Mouse (Mus musculus): ENCODE results near the gene Rai1.
A peak's percentile ranks its signal among the peaks of the same experiment; 100 is the strongest.

Rai1 gene

DNA sequence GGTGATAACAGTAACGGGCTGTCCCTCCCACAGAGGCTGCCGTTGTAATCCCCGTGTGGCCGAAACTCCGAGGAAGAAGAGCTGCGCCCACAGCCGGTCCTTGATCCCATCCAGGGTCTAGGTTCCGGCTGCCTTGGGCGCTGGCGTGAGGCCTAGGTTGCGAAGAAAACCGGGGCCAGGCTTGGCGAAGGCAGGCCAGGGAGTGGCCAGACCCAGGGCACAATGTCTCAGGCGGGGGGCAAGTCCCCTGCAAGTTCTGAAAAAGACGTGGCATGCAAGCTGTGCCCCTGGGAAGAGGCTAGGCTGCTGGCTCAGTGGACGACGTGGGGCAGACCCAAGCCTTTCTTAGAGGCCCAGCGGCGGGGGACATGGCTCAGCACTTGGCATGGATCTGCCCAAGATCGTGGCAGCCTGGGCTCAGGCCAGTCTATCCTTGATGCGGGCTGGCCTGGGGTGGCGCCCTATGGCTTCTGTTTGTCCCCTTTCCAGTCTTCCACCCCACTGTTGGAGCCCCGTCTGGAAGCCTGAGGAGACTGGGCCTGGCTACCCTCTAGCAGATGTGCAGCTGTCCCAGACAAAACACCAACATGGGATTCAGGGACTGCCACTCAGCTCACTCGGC is 93.3 kb downstream of the Rai1 start:
- DNase-seq = no peak

DNA sequence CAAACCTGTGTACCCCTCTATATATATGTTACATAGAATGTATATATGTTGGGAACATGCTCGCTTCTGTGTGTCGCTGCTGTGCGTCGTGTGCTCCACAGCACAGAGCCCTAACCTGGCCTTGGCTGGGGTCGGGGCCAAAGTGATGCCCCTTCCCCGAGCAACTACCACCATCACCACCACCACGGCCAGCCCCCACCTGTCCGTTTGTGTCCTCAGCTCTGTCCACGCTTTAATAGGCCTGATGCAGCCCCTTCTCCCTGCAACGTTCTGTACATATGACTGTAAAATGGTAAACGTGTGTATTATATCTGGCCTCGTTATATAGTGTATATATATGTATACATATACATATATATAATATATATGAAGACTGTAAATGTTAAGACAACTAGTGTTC is 93.8 kb downstream of the Rai1 start:
- no peak for DNase-seq

DNA sequence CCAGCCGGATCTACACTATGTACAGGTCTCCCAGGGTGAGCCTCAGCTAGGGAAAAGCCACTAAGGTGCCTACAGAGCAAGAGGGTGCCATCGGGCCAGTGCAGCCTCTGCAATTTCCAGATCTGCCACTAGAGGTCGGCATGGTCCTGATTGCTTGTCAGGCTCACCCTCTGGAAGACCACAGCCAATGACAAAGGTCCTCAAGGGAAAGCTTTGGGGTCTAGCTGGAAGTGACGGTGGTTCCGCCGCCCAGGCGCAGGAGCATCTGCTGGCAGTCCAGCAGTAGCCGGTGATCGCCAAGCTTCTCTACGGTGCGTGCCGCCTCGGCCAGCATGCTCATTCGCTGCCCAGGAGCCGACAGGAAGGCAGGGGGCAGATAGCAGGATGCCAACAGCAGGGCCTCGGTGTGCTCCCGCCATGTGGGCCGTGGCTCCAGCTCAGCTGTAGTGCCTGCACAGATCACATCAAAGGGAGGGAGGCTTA is 94.9 kb downstream of the Rai1 start:
- DNase-seq = peak; percentile 90

DNA sequence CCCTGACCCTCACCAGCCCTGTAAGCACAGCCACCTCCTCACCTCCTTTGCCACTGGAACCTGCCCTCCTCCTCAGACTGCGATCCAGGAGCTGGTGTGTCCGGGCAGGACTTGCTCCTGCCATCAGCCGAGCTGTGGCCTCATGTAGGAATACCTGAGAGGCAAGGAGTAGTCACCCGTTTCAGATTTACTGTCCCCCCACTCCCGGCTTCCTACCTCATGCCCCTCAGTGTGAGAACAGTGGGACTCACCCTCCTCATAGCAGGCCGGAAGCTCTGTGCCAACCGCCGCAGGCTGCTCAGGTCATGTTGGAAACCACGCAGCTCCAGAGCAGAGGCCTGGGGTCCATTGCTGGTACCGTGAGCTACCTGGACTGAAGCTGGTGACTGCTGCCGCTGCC is 95.6 kb downstream of the Rai1 start:
- DNase-seq = no peak

DNA sequence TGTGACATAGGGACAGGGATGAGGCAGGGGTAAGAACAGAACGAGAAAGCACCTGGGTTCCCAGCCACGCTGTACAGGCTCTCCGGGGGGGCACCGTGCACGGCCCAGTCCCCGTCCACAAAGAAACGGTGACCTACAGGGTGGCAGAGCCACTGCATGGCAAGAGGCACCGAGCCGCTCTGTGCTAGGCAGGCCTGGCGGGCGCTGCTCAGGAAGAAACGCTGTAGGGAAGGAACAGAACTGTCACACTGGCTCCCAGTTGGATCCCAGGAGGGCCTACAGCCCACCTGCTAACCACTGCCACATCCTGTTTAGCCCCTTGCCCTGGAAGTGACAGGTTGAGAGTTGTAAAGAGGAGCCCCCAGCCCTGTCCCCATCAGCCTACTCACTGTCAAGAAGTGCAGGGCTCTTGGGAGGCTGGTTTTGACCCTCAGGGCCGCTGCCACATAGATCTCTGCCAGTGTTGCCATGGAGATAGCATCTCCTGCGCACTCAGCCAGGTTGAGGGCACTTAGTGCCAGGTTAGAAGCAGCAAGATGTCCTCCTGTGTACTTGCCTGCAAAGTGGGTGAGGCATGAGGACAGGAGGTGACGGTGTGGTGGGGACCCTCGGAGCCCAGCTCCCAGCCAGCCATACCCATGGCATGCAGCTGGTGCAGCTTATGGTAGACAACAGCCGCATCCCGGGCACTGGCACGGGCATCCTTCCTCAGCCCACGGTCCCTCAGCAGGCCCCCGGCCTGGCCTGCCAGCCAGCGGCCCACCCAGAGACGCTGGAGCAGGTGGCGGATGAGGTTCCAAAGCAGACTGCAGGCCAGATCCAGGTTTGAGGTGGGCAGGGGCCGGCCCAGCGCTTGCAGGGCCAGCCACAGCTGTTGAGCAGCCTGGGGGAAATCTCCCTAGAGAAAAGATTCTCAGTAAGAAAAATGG is 98.2 kb downstream of the Rai1 start:
- DNase-seq = peak; percentile 78

DNA sequence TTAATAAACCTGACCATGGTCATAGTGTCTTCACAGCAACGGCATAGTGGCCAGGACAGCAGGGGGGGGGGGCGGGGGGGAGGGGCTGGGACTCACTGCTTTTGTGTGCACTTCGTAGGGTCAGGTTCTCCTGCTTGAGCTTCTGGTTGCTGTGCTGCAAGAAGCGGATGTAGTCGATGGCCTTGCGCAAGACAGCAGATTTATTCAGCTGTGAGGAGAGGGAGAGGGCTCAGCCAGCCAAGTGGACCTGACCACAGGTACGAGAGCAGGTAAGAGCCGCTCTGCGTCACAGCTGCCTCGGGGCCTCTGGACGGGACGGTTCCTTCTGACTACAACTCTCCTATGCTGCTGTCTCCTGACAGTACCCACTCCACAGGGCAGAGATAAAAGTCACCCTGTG is 100.2 kb downstream of the Rai1 start:
- DNase-seq = no peak

DNA sequence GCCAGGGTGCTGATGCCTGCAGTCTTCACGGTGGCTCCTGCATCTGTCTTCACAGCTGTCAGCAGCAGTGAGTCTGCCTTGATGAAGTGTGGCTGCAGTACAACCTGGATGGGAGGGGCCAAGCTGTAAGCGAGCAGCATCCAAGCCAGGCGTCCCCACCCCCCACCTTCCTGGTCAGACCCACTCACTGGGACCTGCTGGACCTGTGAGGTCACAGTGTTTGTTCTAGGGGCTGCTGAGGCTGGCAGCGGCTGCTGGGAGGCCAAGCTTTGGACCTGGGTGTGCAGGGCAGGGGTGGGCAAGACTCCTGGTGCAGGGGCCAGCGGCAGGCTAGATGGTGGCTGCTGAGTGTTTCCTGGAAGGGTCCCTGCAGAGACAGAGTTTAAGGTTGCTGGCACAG is 101.4 kb downstream of the Rai1 start:
- peak; percentile 46 for DNase-seq

DNA sequence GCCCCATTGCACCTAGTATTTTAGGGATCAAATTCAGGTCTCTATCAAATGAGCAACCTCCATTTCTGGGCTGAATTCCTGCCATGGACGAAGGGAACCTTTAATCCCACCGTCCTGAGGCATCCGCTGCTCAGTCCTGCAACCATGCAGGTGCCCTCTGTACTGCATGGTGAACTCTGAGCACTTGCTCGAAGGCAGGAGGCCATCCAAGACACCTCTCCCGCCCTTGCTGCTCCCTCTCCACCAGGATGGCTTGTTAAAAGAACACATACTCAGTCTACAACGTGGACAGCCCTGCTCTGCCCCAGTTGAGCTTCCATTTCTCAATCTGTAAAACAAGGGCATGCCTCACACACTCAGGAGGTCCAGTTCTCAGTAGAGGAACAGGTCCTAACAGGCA is 103.4 kb downstream of the Rai1 start:
- no peak for DNase-seq

DNA sequence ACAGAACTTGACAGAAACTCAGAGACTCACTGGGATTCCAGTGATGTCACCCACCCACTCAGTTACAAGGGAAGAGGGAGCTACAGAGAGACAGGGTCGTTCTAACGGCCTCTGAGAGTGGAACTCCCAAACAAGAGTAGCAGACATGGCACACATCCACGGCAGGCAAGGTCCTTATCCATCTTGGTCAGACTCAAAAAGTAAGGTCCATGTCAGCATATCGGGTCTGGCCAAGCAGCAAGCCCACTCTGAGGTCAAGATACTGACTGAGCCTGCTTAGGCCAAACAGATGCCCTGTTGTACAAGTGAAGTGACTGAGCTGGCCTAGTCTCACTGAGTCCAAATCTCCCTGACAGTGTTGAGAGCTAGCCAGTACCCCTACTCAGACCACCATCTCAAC is 103.9 kb downstream of the Rai1 start:
- no peak for DNase-seq

DNA sequence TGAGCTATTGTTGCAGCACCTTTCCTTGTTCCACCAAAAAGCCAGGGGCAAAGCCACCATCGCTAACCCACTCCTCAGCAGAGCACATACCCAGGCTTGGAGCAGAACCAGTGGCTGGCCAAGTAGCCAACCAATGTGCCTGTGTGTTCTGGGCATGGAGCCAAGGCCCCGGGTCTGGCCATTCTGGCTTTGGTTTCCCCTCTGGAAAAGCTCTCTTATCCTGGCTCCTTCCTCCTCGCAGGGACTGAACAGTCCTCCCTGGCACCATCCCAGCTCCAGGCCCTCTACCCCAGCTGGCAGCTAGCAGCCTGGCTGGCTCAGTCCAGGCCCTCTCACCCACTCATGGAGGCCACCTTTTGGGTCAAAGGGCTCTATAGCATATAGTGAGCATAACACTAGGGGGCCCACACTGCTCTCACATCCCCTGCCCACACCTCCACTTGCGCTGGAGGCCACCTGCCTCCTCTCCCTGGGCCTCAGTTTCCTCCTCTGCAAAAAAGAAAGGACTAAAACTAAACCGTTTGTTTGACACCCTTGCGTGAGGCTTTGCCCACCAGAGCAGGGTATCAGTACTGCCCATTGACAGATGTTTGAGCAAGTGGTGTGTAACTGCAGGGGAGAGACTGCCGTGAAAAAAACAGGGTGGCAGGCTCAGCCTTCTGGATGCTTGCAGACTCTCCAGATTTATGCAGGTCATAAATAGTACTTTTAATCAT is 104.6 kb downstream of the Rai1 start:
- DNase-seq = peak; percentile 93

DNA sequence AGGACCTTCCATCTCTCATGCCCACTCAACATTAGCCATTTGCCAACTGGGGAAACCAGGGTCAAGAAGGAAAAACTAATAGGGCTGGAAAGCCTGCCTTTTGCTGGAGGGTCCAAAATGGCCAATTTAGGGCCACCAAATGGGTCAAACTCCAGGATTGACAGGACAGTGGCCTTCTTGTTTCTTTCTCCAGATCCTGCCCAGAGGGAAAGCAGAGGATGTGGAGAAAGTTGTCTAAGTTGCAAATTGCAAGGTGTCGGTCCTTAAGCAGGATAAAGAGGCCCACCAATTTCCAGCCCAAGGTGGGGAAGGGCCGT is 105.1 kb downstream of the Rai1 start:
- DNase-seq = no peak

DNA sequence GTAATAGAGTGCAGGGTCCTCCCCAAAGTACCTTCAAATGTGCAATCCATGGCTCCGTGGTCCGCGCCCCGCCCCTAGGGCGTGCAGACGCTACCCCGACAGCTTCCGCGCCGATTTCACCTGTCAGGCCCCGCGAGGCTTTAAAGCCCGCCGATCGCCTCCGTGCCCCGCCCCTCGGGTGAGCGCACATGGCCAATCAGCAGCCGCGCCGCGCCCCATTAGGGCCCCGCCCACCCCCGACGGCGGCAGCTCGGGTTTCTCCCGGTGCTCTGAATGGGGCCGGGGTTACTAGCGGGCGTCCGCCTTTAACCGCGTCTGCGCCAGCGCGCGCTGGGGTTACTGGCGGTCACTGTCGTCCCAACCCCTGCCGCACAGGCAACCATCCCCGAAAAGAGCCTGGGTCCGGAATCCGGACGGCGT is 105.5 kb downstream of the Rai1 start:
- DNase-seq = peak; percentile 87

DNA sequence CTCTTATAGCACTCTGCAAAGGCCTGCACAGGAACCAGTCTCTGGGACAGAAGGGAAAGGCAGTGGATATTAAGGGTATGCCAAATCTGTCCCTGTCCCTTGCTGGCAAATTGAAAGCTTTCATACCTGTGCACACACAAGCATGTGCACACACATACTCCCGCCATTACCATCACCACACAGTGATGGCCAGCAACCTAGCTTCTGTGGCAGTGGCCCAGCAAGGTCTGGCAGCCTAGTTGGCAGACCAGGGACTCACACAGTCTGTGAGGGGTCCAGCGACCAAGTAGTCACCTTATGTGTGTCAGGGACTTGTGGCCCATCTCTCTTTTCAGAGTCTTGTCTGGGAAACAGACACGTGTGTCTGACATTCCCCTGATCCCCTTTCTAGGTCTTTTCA is 106.3 kb downstream of the Rai1 start:
- peak; percentile 51 for DNase-seq

DNA sequence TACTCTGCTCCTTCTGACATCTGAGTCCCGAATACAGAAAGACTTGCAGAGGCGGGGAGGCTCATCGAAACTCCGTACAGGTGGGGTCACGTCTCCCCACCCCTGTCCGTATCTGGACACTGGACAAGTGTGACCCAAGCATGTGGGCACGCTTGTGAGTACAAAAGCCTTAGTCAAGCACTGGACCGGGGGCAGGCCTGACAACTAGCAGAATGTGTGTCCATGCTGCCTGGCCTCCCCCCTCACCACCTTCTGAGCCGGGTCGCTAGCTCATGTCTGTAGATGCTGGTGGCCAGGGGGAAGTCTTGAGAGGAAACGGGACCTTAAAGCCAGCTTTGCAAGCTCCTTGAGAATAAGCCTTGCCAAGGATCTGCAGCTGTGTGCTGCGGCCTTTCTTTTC is 106.9 kb downstream of the Rai1 start:
- DNase-seq = peak; percentile 41

DNA sequence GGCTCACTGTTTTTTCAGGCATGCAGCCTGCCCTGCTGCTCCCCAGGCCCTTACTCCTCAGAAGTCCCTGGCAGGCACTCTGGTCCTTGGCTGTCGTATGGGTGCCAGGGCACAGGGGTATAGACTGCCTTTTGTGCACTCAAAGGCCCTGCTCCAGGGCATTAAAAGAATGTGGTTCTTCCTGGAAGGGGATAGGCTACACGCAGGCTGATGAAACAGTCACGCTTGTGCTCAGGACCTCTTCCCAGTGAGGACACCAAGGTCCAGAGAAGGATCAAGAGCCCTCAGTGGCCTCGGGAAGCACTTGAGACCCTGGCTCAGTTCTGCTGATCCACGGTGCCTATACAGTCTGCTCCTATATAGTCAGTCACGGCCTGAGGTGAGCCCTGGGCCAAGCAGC is 108.5 kb downstream of the Rai1 start:
- DNase-seq = no peak

DNA sequence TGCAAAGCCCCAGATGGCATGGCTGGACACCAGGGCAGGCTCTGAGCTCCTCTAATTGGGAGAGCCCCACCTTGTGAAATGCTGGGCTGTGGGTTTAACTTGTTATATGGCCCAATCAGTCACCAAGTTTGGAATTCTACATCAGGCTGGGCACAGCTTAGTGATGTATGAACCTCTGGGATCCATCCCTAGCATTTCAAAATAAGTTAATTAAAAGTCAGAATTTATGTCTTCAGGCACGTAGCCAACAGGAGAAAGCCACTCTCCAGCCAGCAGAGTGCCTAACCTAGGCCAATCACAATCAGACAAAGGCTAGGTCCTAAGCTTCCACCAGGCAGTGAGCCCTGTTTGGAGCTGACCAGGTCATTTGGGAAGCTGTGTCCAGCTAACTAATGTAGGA is 111.9 kb downstream of the Rai1 start:
- no peak for DNase-seq

DNA sequence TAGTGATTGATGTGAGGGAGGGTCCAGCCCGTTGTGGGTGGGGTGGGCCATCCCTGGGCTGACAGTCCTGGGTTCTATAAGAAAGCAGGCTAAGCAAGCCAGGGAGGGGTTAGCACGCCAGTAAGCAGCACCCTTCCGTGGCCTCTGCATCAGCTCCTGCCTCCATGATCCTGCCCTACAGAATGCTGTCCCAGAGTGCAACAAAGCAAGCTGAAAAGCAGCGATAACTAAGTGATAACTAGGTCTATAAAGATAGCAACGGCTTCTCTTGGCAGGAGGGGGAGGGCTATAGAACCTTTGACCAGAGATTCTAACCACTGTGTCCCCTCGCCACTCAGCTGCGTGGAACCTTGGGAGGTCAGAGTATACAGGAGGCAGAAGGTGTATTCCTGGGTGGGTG is 112.7 kb downstream of the Rai1 start:
- DNase-seq = no peak

DNA sequence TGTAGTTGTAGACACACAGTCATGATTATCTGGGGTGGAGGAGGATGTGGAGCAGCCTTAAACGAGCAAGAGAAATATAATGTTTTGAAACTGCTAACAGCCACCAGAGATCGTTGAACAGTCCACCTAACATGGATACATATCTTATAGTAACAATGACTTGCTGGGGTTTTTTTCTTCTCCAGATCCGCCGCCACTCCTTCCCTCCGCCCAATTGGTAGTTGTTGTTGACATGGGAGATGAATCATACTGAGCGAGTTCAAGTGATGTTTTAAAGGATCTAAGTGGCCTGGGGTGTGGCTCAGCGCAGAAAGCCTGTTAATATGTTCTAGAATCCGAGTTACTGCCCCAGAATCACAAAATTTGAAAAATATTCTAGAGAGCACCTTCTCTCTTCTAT is 114.8 kb downstream of the Rai1 start:
- DNase-seq = no peak

DNA sequence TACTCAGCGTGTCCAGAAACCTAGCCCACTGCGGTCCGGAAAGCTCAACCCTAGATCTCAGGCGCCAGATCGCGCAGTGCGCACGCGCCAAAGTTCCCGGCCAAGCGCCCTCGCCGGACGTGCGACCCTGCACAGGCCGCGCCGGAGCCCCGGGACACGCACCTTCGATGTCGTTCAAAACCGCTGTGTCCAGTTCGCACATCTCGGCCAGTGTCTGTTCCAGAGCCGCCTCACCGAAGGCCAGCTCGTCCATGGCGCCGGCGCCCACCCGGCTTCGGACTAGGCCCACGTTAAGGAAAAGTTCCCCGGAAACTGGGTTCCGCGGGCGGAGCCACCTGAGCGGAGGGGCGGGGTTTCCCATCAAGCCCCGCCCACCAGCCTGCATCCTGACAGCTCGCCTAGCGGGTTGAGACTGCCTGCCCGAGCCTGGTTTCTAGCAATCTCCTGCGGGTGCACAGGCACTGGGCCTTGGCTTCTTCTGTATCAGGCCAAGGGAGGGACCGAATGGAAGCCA is 115.5 kb downstream of the Rai1 start:
- peak; percentile 87 for DNase-seq

DNA sequence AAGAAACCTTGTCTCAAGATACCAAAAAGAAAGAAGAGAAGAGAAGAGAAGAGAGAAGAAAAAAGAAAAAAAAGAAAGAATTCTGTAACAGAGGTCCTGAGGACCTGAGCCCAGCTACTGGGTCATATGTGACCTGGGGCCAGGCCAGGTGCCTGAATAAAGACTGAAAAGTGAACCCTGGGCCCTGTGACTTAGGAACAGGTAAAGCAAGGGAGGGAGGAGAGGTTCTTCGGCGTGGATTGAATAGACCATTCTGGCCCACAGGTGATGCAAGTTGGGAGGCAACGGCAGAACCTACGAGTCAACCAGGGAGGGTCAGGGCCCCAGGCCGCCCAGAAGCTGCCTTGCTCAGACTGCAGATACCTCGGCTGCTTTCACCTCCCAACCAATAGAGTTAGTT is 116.6 kb downstream of the Rai1 start:
- DNase-seq = no peak

DNA sequence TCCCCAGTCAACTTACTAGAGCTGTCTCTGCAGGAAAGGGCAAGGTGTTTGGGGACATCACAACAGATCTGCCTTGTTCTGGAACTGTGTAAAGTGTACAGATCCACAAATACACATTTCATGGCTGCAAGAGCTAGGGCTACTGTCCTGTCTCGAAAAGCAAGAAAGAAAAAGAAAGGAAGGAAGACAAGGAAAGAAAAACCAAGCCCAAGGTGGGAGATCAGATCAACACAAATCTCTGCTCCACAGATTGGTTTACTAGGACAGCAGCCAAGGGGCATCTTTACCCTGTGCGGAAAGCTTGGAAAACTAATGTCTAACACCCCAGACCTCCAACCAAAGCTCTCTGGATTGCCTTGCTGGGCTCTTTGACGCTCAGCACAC is 117.3 kb downstream of the Rai1 start:
- no peak for DNase-seq

DNA sequence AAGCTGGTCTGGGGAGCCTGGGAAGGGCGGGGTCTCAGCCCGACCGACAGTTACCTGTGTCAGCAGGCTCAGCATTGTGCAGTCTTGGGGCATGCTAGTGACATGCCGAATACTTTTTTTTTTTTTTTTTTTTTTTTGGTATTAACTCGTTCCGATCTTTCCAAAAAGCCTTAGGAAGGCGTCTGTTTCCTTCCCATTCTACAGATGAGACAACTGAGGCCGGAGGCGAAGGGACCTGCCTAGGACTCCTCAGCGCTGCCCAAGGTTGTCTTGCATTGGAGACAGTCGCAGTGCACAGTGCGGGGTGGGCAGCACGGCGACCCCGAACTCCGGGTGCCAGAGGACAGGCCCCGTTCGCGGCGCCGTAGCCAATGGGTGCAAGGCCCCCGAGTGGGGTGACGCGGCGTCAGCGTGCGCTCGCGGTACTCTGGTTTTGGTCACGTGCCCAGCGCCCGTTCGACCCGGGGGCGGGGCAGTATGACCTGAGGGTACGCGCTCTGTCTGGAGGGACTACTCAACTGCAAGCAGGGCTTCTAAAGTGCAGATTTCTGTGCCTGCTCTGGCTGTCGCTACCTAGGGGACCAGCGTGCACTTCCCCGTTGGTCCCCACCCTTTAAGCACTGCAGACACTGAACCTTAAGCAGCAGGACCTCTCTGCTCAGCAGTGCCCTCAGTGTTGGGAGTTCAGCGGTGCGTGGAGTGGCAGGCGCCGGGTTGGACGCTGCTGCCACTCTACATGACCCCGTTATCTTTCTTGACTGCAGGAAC is 117.8 kb downstream of the Rai1 start, which contains the start of gene Srebf1:
Gene Srebf1 (minus strand): TSS at position 113 of the 768 bp plus-strand sequence.
- DNase-seq = peak; percentile 77

DNA sequence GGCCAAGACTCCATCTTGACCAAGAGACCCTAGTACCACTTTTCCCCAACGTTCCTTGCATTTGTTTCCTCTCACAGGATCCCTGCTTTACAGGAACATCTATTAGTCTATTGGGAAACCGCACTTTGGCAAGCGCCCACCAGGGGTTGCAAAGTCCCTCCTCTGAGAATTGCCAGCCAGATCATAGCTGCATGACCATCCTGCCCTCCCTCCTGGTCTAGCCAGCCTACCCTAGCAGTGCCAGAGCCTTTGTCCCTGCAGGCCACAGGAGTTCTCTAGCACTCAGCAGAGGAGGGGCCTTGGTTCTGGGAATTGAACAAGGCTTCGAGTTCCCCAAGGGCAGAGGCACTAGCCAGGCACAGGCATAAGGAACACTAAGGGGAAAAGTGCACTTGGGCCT is 119.9 kb downstream of the Rai1 start:
- no peak for DNase-seq

Measured in cerebellum, adult 9-11 months (tissue).